Mouse (Mus musculus): Measurements from ENCODE around the gene Arhgef38.

DNA sequence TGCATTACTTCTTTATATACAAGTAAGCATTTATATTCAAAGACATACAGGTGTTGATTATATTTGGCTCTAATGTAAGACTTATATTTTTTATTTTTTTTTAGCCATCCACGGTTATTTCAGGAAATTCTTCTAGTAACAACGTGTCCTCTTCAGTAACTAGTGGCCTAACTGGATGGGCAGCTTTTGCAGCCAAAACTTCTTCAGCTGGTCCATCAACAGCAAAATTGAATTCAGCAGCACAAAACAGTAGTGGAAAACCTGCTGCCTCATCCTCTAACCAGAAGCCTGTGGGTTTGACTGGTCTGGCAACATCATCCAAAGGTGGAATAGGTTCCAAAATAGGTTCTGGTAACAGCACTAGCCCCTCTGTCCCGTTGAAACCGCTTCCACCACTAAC, 126.0 kb downstream of the Arhgef38 start:
- TF ChIP-seq CTCF (conservative IDR thresholded peaks at IDR 0.05; ENCODE audit: low read length) (no peak), NANOG (IDR thresholded peaks at IDR 0.05; ENCODE audit: borderline replicate concordance, low read length) (no peak)
